Mouse (Mus musculus) forebrain, embryonic 11.5 days (tissue): ENCODE results near the gene Papln. TPM values are rescaled to one million over a fixed set of nuclear protein-coding genes. Genes with fewer than 3 reads are reported as not detected.
A peak's percentile ranks its signal among the peaks of the same experiment; 100 is the strongest.

Source experiments
- ATAC-seq: fragments of 200-750 bp; cut with Nextera tagmentation; replicated peaks from 2 replicates; pipeline ENCODE4 v1.8.0; 2017; ENCODE audit warnings: moderate TSS enrichment; ENCODE audit not compliant: low FRiP score
- DNase-seq: peaks from one replicate; pipeline ENCODE4 v3.0.0-alpha.2; 2017; ENCODE audit warnings: low spot score
- H3K27ac ChIP-seq: fragments of 300-500 bp; sonication (generic); 2 replicates; pipeline ENCODE4 v1.5.1; 2014; ENCODE audit warnings: low read depth, low read length
- H3K27me3 ChIP-seq: fragments of 300-500 bp; sonication (generic); 2 replicates; pipeline ENCODE4 v1.6.1; 2014; ENCODE audit warnings: mild to moderate bottlenecking, low read length, mixed read lengths; ENCODE audit not compliant: control insufficient read depth, insufficient read depth
- H3K36me3 ChIP-seq: fragments of 300-500 bp; sonication (generic); 2 replicates; pipeline ENCODE4 v1.6.1; 2014; ENCODE audit warnings: mild to moderate bottlenecking, low read length, moderate library complexity, mixed read lengths; ENCODE audit not compliant: control insufficient read depth, insufficient read depth
- H3K4me1 ChIP-seq: fragments of 300-500 bp; sonication (generic); replicated peaks from 2 replicates; pipeline ENCODE4 v1.6.1; 2014; ENCODE audit warnings: low read length, mixed read lengths; ENCODE audit not compliant: control insufficient read depth, insufficient read depth
- H3K4me2 ChIP-seq: fragments of 300-500 bp; sonication (generic); 2 replicates; pipeline ENCODE4 v1.6.1; 2014; ENCODE audit warnings: low read depth, mild to moderate bottlenecking, low read length, moderate library complexity, mixed read lengths; ENCODE audit not compliant: severe bottlenecking
- H3K4me3 ChIP-seq: fragments of 300-500 bp; sonication (generic); 2 replicates; pipeline ENCODE4 v1.5.1; 2014; ENCODE audit warnings: low read depth, low read length
- H3K9ac ChIP-seq: fragments of 300-500 bp; sonication (generic); 2 replicates; pipeline ENCODE4 v1.6.1; 2014; ENCODE audit warnings: low read length
- H3K9me3 ChIP-seq: fragments of 300-500 bp; sonication (generic); 2 replicates; pipeline ENCODE4 v1.6.1; 2016; ENCODE audit warnings: low read length, mixed read lengths; ENCODE audit not compliant: control insufficient read depth
- WGBS: fragments of 180-500 bp; shearing (Covaris S2); extraction: QIAGEN DNeasy Blood & Tissue Kit; methylation state at CpG from one replicate; pipeline ENCODE4 v1.1.7; 2014; 5-methylcytosine and 5-hydroxymethylcytosine counted together
- polyA plus RNA-seq: library from polyadenylated mRNA; unstranded; fragments of >200 nt; fragmentation: Nextera tagmentation; extraction: Ambion mirVana; gene quantifications from 2 replicates; pipeline ENCODE4 v1.2.1, GENCODE M21; 2014

The Papln gene
- polyA plus RNA-seq, 1 experiment from 2014 or later, result 0.04 TPM

DNA sequence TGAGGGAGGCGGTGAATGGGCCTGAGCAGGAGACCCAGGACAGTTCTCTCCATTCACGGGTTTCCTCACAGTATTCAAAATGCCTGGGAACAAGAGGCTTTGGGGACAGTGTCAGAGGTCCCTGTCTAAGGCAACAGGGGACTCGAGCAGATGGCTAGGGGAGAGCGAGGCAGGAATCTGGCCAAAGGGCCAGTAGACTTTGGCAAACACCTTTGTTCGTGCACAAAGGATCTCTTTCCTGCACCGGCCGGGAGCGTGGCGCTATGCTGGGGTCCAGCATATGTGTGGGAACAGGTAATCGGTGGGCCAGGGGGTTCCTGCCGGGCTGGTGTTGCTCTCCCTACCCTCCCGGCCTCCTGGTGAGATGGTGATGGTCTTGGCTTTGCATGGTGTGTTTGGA lies 12.2 kb downstream of the Papln start:
- Histone ChIP-seq H3K4me3 (no peak overlapping the region), H3K4me2 (no peak overlapping the region), H3K27ac (no peak overlapping the region), H3K9me3 (no peaks in the 10 kb centered on the region), H3K4me1 (no peaks in the 10 kb centered on the region; the same call in 1 of the 2 replicates), H3K9ac (no peak overlapping the region), H3K36me3 (no peaks in the 10 kb centered on the region), H3K27me3 (no peaks in the 10 kb centered on the region)
- ATAC-seq, result no peak
- no peak for DNase-seq
- WGBS, result 57% methylated on average over 12 of the region's 12 CpGs

GRCm38 (mm10) chr12:83776766-83777165 lies 13.3 kb downstream of the Papln start:
- ATAC-seq (no peak), DNase-seq (no peak)
- H3K4me3 ChIP-seq, result no peak overlapping the region
- no peak overlapping the region for H3K9ac ChIP-seq
- no peaks in the 10 kb centered on the region for H3K27me3 ChIP-seq
- 88% methylated on average over 7 of the region's 7 CpGs for whole genome bisulfite sequencing
- no peaks in the 10 kb centered on the region for H3K36me3 ChIP-seq
- no peak overlapping the region for H3K4me2 ChIP-seq
- no peaks in the 10 kb centered on the region for H3K4me1 ChIP-seq
- H3K27ac ChIP-seq, result no peak overlapping the region
- no peaks in the 10 kb centered on the region for H3K9me3 ChIP-seq

DNA sequence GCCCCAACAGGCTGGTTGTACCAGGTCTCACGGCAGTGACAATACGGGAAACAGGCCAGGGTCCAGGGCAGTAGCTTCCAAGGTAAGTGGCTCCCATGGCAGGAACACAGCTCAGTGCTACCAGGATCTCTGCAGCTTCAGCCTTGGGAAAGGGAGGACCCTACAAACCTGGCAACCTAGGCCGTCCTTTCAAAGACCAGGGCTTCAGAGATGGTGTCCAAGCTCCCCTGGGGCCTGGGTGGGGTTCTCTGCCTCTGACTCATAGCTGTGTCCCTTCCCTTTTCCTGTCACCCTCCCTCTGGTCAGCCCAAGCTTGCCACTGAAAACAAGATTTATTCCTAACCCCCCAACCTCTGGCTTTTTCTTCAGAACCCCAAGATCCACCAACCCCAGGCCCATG lies 16.7 kb downstream of the Papln start:
- no peak overlapping the region for H3K4me2 ChIP-seq
- no peak overlapping the region for H3K4me3 ChIP-seq
- no peak overlapping the region for H3K27ac ChIP-seq
- no peak for DNase-seq
- no peaks in the 10 kb centered on the region for H3K27me3 ChIP-seq
- no peak overlapping the region for H3K9ac ChIP-seq
- H3K36me3 ChIP-seq, result no peaks in the 10 kb centered on the region
- ATAC-seq, result no peak
- H3K9me3 ChIP-seq, result no peaks in the 10 kb centered on the region
- WGBS, result 82% methylated on average over 3 of the region's 3 CpGs
- H3K4me1 ChIP-seq, result no peaks in the 10 kb centered on the region

GRCm38 (mm10) chr12:83781204-83781603 lies 17.8 kb downstream of the Papln start:
- H3K9ac ChIP-seq, result no peak overlapping the region
- H3K4me1 ChIP-seq, result no peaks in the 10 kb centered on the region
- H3K27me3 ChIP-seq, result no peaks in the 10 kb centered on the region
- no peak overlapping the region for H3K4me3 ChIP-seq
- DNase-seq (no peak), ATAC-seq (no peak)
- H3K36me3 ChIP-seq, result no peaks in the 10 kb centered on the region
- 74% methylated on average over 7 of the region's 7 CpGs for WGBS
- no peak overlapping the region for H3K27ac ChIP-seq
- no peaks in the 10 kb centered on the region for H3K9me3 ChIP-seq
- no peak overlapping the region for H3K4me2 ChIP-seq

DNA sequence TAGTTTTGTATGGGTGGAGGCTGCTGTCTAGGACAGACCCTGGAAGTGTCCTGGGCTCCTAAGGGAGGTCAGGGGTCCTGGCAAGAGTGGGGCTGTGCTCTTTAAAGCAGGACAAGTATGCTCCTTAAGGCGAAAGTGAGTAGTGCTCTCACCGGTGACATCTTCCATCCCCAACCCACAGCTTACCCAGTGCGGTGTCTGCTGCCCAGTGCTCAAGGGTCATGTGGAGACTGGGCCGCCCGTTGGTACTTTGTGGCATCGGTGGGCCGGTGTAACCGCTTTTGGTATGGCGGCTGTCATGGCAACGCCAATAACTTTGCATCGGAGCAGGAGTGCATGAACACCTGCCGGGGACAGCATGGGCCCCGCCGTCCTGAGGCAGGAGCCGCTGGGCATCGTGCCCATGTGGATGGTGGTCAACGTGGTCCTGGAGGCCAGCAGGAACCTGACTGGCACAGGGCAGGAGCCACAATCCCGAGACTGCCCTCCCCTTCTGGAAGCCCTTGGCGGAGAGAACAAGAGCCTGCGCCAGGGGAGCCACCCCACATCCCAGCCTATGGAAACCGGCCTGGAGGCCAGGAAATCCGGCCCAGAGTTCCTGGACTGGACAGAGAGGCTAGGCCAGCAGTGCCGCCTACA lies 18.3 kb downstream of the Papln start:
- 79% methylated on average over 23 of the region's 23 CpGs for WGBS

DNA sequence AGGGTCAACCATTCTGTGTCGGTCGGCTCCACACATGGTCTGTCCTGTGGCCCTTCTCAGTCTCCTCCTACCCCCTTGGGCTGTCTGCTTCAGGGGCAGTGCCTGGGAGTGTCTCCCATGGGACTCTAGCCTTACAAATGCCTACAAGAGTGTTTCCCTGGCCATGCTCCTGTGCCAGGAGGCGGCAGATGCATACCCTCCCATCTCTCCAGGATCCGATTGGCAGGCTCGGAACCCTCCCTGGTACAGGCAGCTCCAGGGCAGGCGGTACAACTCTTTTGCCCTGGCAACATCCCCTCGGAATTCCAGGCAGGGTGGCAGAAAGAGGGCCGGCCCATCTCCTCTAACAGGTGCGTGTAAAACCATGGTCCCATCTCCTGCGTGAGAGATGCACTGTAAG lies 19.2 kb downstream of the Papln start:
- no peak overlapping the region for H3K9ac ChIP-seq
- H3K4me2 ChIP-seq, result no peak overlapping the region
- 92% methylated on average over 10 of the region's 10 CpGs for WGBS
- no peaks in the 10 kb centered on the region for H3K36me3 ChIP-seq
- H3K4me1 ChIP-seq, result no peaks in the 10 kb centered on the region
- H3K27me3 ChIP-seq, result no peaks in the 10 kb centered on the region
- H3K4me3 ChIP-seq, result no peak overlapping the region
- H3K9me3 ChIP-seq, result no peaks in the 10 kb centered on the region
- no peak overlapping the region for H3K27ac ChIP-seq
- DNase-seq (peak; percentile 36), ATAC-seq (no peak)

More for the DNA sequence above, 18.3 kb downstream of the Papln start:
- no peak for DNase-seq
- H3K4me2 ChIP-seq, result no peak overlapping the region
- H3K27ac ChIP-seq, result no peak overlapping the region
- H3K36me3 ChIP-seq, result no peaks in the 10 kb centered on the region
- H3K9ac ChIP-seq, result no peak overlapping the region
- H3K4me3 ChIP-seq, result no peak overlapping the region
- no peaks in the 10 kb centered on the region for H3K4me1 ChIP-seq
- no peaks in the 10 kb centered on the region for H3K9me3 ChIP-seq
- no peak for ATAC-seq
- no peaks in the 10 kb centered on the region for H3K27me3 ChIP-seq

GRCm38 (mm10) chr12:83785305-83785704 lies 21.9 kb downstream of the Papln start:
- H3K4me2 ChIP-seq, result no peak overlapping the region
- 73% methylated on average over 4 of the region's 4 CpGs for WGBS
- no peak overlapping the region for H3K9ac ChIP-seq
- no peaks in the 10 kb centered on the region for H3K27me3 ChIP-seq
- H3K9me3 ChIP-seq, result no peaks in the 10 kb centered on the region
- no peak overlapping the region for H3K27ac ChIP-seq
- no peak for DNase-seq
- H3K4me1 ChIP-seq, result no peaks in the 10 kb centered on the region
- no peak overlapping the region for H3K4me3 ChIP-seq
- ATAC-seq, result no peak
- H3K36me3 ChIP-seq, result no peaks in the 10 kb centered on the region

- no peaks in the 10 kb centered on the region for H3K9me3 ChIP-seq
- no peak overlapping the region for H3K27ac ChIP-seq
- no peak overlapping the region for H3K4me3 ChIP-seq
- H3K4me2 ChIP-seq, result no peak overlapping the region
- no peaks in the 10 kb centered on the region for H3K36me3 ChIP-seq
- DNase-seq (no peak), ATAC-seq (no peak)
- H3K4me1 ChIP-seq, result no peaks in the 10 kb centered on the region
- H3K9ac ChIP-seq, result no peak overlapping the region
- 94% methylated on average over 17 of the region's 17 CpGs for WGBS
- no peaks in the 10 kb centered on the region for H3K27me3 ChIP-seq
Observed at GRCm38 (mm10) chr12:83789051-83789780, 25.8 kb downstream of the Papln start.

- ATAC-seq (no peak), DNase-seq (no peak)
- no peak overlapping the region for H3K27ac ChIP-seq
- no peak overlapping the region for H3K9ac ChIP-seq
- H3K36me3 ChIP-seq, result no peaks in the 10 kb centered on the region
- H3K9me3 ChIP-seq, result no peaks in the 10 kb centered on the region
- H3K4me3 ChIP-seq, result no peak overlapping the region
- no peaks in the 10 kb centered on the region for H3K27me3 ChIP-seq
- no peak overlapping the region for H3K4me2 ChIP-seq
- H3K4me1 ChIP-seq, result no peaks in the 10 kb centered on the region
- 63% methylated on average over 4 of the region's 4 CpGs for WGBS
Observed at GRCm38 (mm10) chr12:83789781-83790140, 26.3 kb downstream of the Papln start.
